Mouse (Mus musculus) MEL (cell line): ENCODE measurements around the gene Prkag1. TPM values are rescaled to one million over a fixed set of nuclear protein-coding genes. Genes with fewer than 3 reads are reported as not detected.

Experiments used
- DNase-seq: peaks from one replicate; pipeline ENCODE4 v3.0.0; 2011; ENCODE audit warnings: low read depth, low spot score
- H3K27ac ChIP-seq: 2 replicates; pipeline ENCODE4 v1.5.1; 2012; ENCODE audit warnings: low read depth, mild to moderate bottlenecking, control low read depth, low read length, moderate library complexity; ENCODE audit not compliant: control insufficient read depth
- H3K27me3 ChIP-seq, 2 experiments: fragments of 150-350 bp in 1 of 2; sonication (generic) in 1 of 2; 2 replicates each; pipeline ENCODE4 v1.6.1; 2012; ENCODE audit warnings: low read length in 2 of 2, mild to moderate bottlenecking in 2 of 2, improper control_type of control experiment in 1 of 2, moderate library complexity in 1 of 2; ENCODE audit not compliant: insufficient read depth in 2 of 2, control insufficient read depth in 1 of 2
- H3K36me3 ChIP-seq, 2 experiments: 2 replicates each; pipeline ENCODE4 v1.6.1; 2012 to 2014; ENCODE audit warnings: low read length in 2 of 2, improper control_type of control experiment in 1 of 2, inconsistent platforms in 1 of 2, mild to moderate bottlenecking in 1 of 2; ENCODE audit not compliant: insufficient read depth in 2 of 2, control insufficient read depth in 1 of 2
- H3K4me1 ChIP-seq, 2 experiments: fragments of 150-350 bp in 1 of 2; sonication (generic) in 1 of 2; 2 replicates each; pipeline ENCODE4 v1.6.1; 2012; ENCODE audit warnings: low read length in 2 of 2, improper control_type of control experiment in 1 of 2, mild to moderate bottlenecking in 1 of 2; ENCODE audit not compliant: insufficient read depth in 2 of 2, control insufficient read depth in 1 of 2
- H3K4me3 ChIP-seq, 2 experiments: fragments of 150-350 bp in 1 of 2; sonication (generic) in 1 of 2; 2 replicates each; pipeline ENCODE4 v1.5.1; 2012; ENCODE audit warnings: low read depth in 2 of 2, low read length in 2 of 2, mild to moderate bottlenecking in 2 of 2, moderate library complexity in 2 of 2, control low read depth in 1 of 2, improper control_type of control experiment in 1 of 2; ENCODE audit not compliant: control insufficient read depth in 1 of 2, insufficient read depth in 1 of 2
- H3K79me2 ChIP-seq: 2 replicates; pipeline ENCODE4 v1.6.1; 2012; ENCODE audit warnings: mild to moderate bottlenecking, low read length, moderate library complexity; ENCODE audit not compliant: control insufficient read depth, poor library complexity, insufficient read depth
- H3K9ac ChIP-seq: 2 replicates; pipeline ENCODE4 v1.6.1; 2012; ENCODE audit warnings: low read depth, mild to moderate bottlenecking, control low read depth, low read length, moderate library complexity; ENCODE audit not compliant: control insufficient read depth, poor library complexity, severe bottlenecking
- H3K9me3 ChIP-seq: fragments of 150-350 bp; sonication (generic); replicated peaks from 2 replicates; pipeline ENCODE4 v1.6.1; 2012; ENCODE audit warnings: mild to moderate bottlenecking, low read length, improper control_type of control experiment, moderate library complexity; ENCODE audit not compliant: insufficient read depth
- BHLHE40 ChIP-seq: IDR thresholded peaks from 2 replicates; pipeline ENCODE4 v1.6.1; 2012; ENCODE audit warnings: low read depth, mild to moderate bottlenecking, inconsistent platforms, low read length, improper control_type of control experiment, borderline replicate concordance
- CHD1 ChIP-seq: IDR thresholded peaks from 2 replicates; pipeline ENCODE4 v1.6.1; 2012; ENCODE audit warnings: low read depth, mild to moderate bottlenecking, inconsistent platforms, low read length, improper control_type of control experiment
- CHD2 ChIP-seq: IDR thresholded peaks from 2 replicates; pipeline ENCODE4 v1.6.1; 2011; ENCODE audit warnings: low read length, improper control_type of control experiment
- CTCF ChIP-seq, 3 experiments: IDR thresholded peaks in 2 of 3; conservative IDR thresholded peaks in 1 of 3; 2 replicates each; pipeline ENCODE4 v1.5.1; 2011 to 2012; ENCODE audit warnings: low read length in 3 of 3, low read depth in 2 of 3, mild to moderate bottlenecking in 2 of 3, improper control_type of control experiment in 1 of 3, inconsistent platforms in 1 of 3, mixed read lengths in 1 of 3, moderate library complexity in 1 of 3; ENCODE audit not compliant: control insufficient read depth in 1 of 3, insufficient read depth in 1 of 3, poor library complexity in 1 of 3, severe bottlenecking in 1 of 3
- E2F4 ChIP-seq: IDR thresholded peaks from 2 replicates; pipeline ENCODE4 v1.6.1; 2011; ENCODE audit warnings: low read depth, low read length, improper control_type of control experiment, borderline replicate concordance
- ELF1 ChIP-seq: IDR thresholded peaks from 2 replicates; pipeline ENCODE4 v1.6.1; 2014; ENCODE audit warnings: low read depth, mild to moderate bottlenecking, inconsistent platforms, low read length, improper control_type of control experiment, moderate library complexity
- ETS1 ChIP-seq: IDR thresholded peaks from 2 replicates; pipeline ENCODE4 v1.6.1; 2012; ENCODE audit warnings: low read depth, mild to moderate bottlenecking, inconsistent platforms, low read length, improper control_type of control experiment, moderate library complexity
- GABPA ChIP-seq: IDR thresholded peaks from 2 replicates; pipeline ENCODE4 v1.6.1; 2012; ENCODE audit warnings: low read depth, mild to moderate bottlenecking, inconsistent platforms, low read length, improper control_type of control experiment, moderate library complexity
- GATA1 ChIP-seq: IDR thresholded peaks from 2 replicates; pipeline ENCODE4 v1.6.1; 2011; ENCODE audit warnings: low read depth, low read length, improper control_type of control experiment
- HCFC1 ChIP-seq: IDR thresholded peaks from 2 replicates; pipeline ENCODE4 v1.6.1; 2012; ENCODE audit warnings: low read depth, mild to moderate bottlenecking, inconsistent platforms, low read length, improper control_type of control experiment, moderate library complexity
- JUND ChIP-seq: IDR thresholded peaks from 2 replicates; pipeline ENCODE4 v1.6.1; 2011; ENCODE audit warnings: low read depth, mild to moderate bottlenecking, improper control_type of control experiment, low read length
- KAT2A ChIP-seq: conservative IDR thresholded peaks from 2 replicates; pipeline ENCODE4 v1.6.1; 2012; ENCODE audit warnings: low read depth, low read length, improper control_type of control experiment, inconsistent platforms
- MAFK ChIP-seq: IDR thresholded peaks from 2 replicates; pipeline ENCODE4 v1.6.1; 2011; ENCODE audit warnings: low read depth, mild to moderate bottlenecking, low read length, improper control_type of control experiment, borderline replicate concordance
- MAX ChIP-seq: IDR thresholded peaks from 2 replicates; pipeline ENCODE4 v1.6.1; 2011; ENCODE audit warnings: low read length, improper control_type of control experiment
- MAZ ChIP-seq: IDR thresholded peaks from 2 replicates; pipeline ENCODE4 v1.6.1; 2012; ENCODE audit warnings: low read depth, mild to moderate bottlenecking, inconsistent platforms, low read length, improper control_type of control experiment
- MEF2A ChIP-seq: IDR thresholded peaks from 2 replicates; pipeline ENCODE4 v1.6.1; 2014; ENCODE audit warnings: low read depth, mild to moderate bottlenecking, inconsistent platforms, low read length, improper control_type of control experiment; ENCODE audit not compliant: poor library complexity, insufficient replicate concordance, severe bottlenecking; ENCODE audit errors: extremely low read depth
- MXI1 ChIP-seq: IDR thresholded peaks from 2 replicates; pipeline ENCODE4 v1.6.1; 2011; ENCODE audit warnings: mild to moderate bottlenecking, low read depth, low read length, improper control_type of control experiment
- MYB ChIP-seq: IDR thresholded peaks from 2 replicates; pipeline ENCODE4 v1.6.1; 2011; ENCODE audit warnings: mild to moderate bottlenecking, low read depth, low read length, improper control_type of control experiment
- NRF1 ChIP-seq: IDR thresholded peaks from 2 replicates; pipeline ENCODE4 v1.6.1; 2014; ENCODE audit warnings: low read depth, mild to moderate bottlenecking, inconsistent platforms, low read length, improper control_type of control experiment, moderate library complexity; ENCODE audit not compliant: poor library complexity, insufficient read depth, severe bottlenecking
- POLR2A ChIP-seq, 2 experiments: IDR thresholded peaks; 2 replicates each; pipeline ENCODE4 v1.6.1; 2011 to 2012; ENCODE audit warnings: low read length in 2 of 2, mild to moderate bottlenecking in 2 of 2, control low read depth in 1 of 2, improper control_type of control experiment in 1 of 2, low read depth in 1 of 2, moderate library complexity in 1 of 2; ENCODE audit not compliant: control insufficient read depth in 1 of 2, insufficient read depth in 1 of 2, poor library complexity in 1 of 2
- POLR2AphosphoS2 ChIP-seq: IDR thresholded peaks from 2 replicates; pipeline ENCODE4 v1.6.1; 2011; ENCODE audit warnings: low read length, improper control_type of control experiment
- RAD21 ChIP-seq: IDR thresholded peaks from 2 replicates; pipeline ENCODE4 v1.6.1; 2011; ENCODE audit warnings: mild to moderate bottlenecking, low read depth, low read length, improper control_type of control experiment
- RCOR1 ChIP-seq: IDR thresholded peaks from 2 replicates; pipeline ENCODE4 v1.6.1; 2012; ENCODE audit warnings: low read depth, mild to moderate bottlenecking, inconsistent platforms, low read length, improper control_type of control experiment
- SIN3A ChIP-seq: IDR thresholded peaks from 2 replicates; pipeline ENCODE4 v1.6.1; 2012; ENCODE audit warnings: low read length, improper control_type of control experiment, inconsistent platforms
- SMC3 ChIP-seq: IDR thresholded peaks from 2 replicates; pipeline ENCODE4 v1.6.1; 2011; ENCODE audit warnings: low read depth, low read length, improper control_type of control experiment
- TAL1 ChIP-seq: IDR thresholded peaks from 2 replicates; pipeline ENCODE4 v1.6.1; 2012; ENCODE audit warnings: mild to moderate bottlenecking, inconsistent platforms, low read length, moderate library complexity, mixed read lengths
- TBP ChIP-seq: IDR thresholded peaks from 2 replicates; pipeline ENCODE4 v1.8.0; 2011; ENCODE audit warnings: low read depth, low read length, improper control_type of control experiment
- TCF12 ChIP-seq: IDR thresholded peaks from 2 replicates; pipeline ENCODE4 v1.6.1; 2014; ENCODE audit warnings: low read depth, mild to moderate bottlenecking, inconsistent platforms, low read length, improper control_type of control experiment, moderate library complexity
- UBTF ChIP-seq: IDR thresholded peaks from 2 replicates; pipeline ENCODE4 v1.6.1; 2012; ENCODE audit warnings: low read depth, mild to moderate bottlenecking, inconsistent platforms, low read length, improper control_type of control experiment, moderate library complexity, borderline replicate concordance; ENCODE audit not compliant: insufficient read depth
- USF1 ChIP-seq: IDR thresholded peaks from 2 replicates; pipeline ENCODE4 v1.6.1; 2014; ENCODE audit warnings: low read depth, mild to moderate bottlenecking, inconsistent platforms, low read length, improper control_type of control experiment, moderate library complexity
- USF2 ChIP-seq, 2 experiments: IDR thresholded peaks; 2 replicates each; pipeline ENCODE4 v1.6.1; 2011 to 2012; ENCODE audit warnings: improper control_type of control experiment in 2 of 2, low read length in 2 of 2, borderline replicate concordance in 1 of 2, inconsistent platforms in 1 of 2, low read depth in 1 of 2, mild to moderate bottlenecking in 1 of 2; ENCODE audit not compliant: insufficient read depth in 1 of 2
- ZC3H11A ChIP-seq: IDR thresholded peaks from 2 replicates; pipeline ENCODE4 v1.6.1; 2012; ENCODE audit warnings: low read depth, mild to moderate bottlenecking, inconsistent platforms, low read length, improper control_type of control experiment
- ZKSCAN1 ChIP-seq: IDR thresholded peaks from 2 replicates; pipeline ENCODE4 v1.6.1; 2012; ENCODE audit warnings: low read depth, mild to moderate bottlenecking, inconsistent platforms, low read length, improper control_type of control experiment, moderate library complexity
- ZMIZ1 ChIP-seq: IDR thresholded peaks from 2 replicates; pipeline ENCODE4 v1.6.1; 2012; ENCODE audit warnings: low read depth, mild to moderate bottlenecking, inconsistent platforms, low read length, improper control_type of control experiment, moderate library complexity
- polyA plus RNA-seq, 2 experiments: library from polyadenylated mRNA; stranded (reverse) in 1 of 2; unstranded in 1 of 2; fragments of >175 nt in 1 of 2; fragments of >200 nt in 1 of 2; gene quantifications; 2 replicates each; pipeline versions ENCODE4 v1.2.1 to v1.2.4; 2012; ENCODE audit warnings: low replicate concordance in 2 of 2, low read depth in 1 of 2; ENCODE audit not compliant: insufficient read length in 2 of 2, insufficient read depth in 1 of 2, missing spikeins in 1 of 2
- total RNA-seq: library from RNA; depleted of rRNA; stranded (reverse); fragments of 300-350 nt; gene quantifications from 2 replicates; pipeline ENCODE4 v1.2.3, GENCODE M21; 2012; rRNA removed

The Prkag1 gene
- total RNA-seq (122 and 126 TPM in 2 replicates), polyA plus RNA-seq (100 to 1,000 TPM; 141 to 348 TPM)

- H3K36me3 ChIP-seq: peaks cover 0 to 25% of the 10 kb centered on the region in 2 experiments; a peak in 2 of 4 replicates
- peaks cover 15 to 26% of the 10 kb centered on the region in 2 experiments for H3K4me1 ChIP-seq
- TF ChIP-seq GATA1 (peak; percentile 70), MEF2A (no peak), JUND (no peak), GABPA (no peak), TCF12 (peak; percentile 83), CTCF (IDR thresholded peaks at IDR 0.05 in 2 of 3, conservative IDR thresholded peaks at IDR 0.05 in 1 of 3; ENCODE audit: control insufficient read depth in 1 of 3, insufficient read depth in 1 of 3, low read depth in 2 of 3, low read length in 3 of 3, poor library complexity in 1 of 3, severe bottlenecking in 1 of 3) (peak in 2 of 3 experiments; percentile 73 to 88; a peak in 5 of 6 replicates), MXI1 (peak; percentile 90), E2F4 (peak; percentile 74; the same call in 1 of the 2 replicates), BHLHE40 (no peak), RAD21 (no peak), UBTF (no peak), TBP (peak; percentile 94), TAL1 (peak; percentile 57), NRF1 (peak; percentile 64), MAFK (no peak), USF1 (no peak), ZKSCAN1 (no peak), ETS1 (peak; percentile 79), SIN3A (peak; percentile 85), POLR2A (IDR thresholded peaks at IDR 0.05; ENCODE audit: control insufficient read depth in 1 of 2, insufficient read depth in 1 of 2, low read depth in 1 of 2, low read length in 2 of 2, poor library complexity in 1 of 2) (peak; percentile 70 to 91; a peak in 3 of 4 replicates), CHD2 (no peak), MAX (peak; percentile 75), ZMIZ1 (peak; percentile 99), MYB (no peak), RCOR1 (peak; percentile 58), ELF1 (peak; percentile 99), MAZ (peak; percentile 96), USF2 (IDR thresholded peaks at IDR 0.05; ENCODE audit: borderline replicate concordance in 1 of 2, insufficient read depth in 1 of 2, low read depth in 1 of 2, low read length in 2 of 2) (no peak), CHD1 (no peak), HCFC1 (peak; percentile 89), KAT2A (peak; percentile 65; the same call in 1 of the 2 replicates), ZC3H11A (no peak), SMC3 (no peak), POLR2AphosphoS2 (peak; percentile 99; the same call in 1 of the 2 replicates)
These were observed at the start of gene Prkag1 for GRCm38 (mm10) chr15:98830736-98831683. Gene Prkag1 (minus strand): TSS chr15:98831521.

More at GRCm38 (mm10) chr15:98830736-98831683, at the start of gene Prkag1:
- peak within 1 kb of the TSS; percentile 75 to 85 for H3K4me3 ChIP-seq
- peak; percentile 99 for DNase-seq
- peak within 1 kb of the TSS; percentile 82 for H3K9ac ChIP-seq
- H3K9me3 ChIP-seq: no peaks in the 10 kb centered on the region
- H3K27ac ChIP-seq: peak within 1 kb of the TSS; percentile 97
- H3K79me2 ChIP-seq: peaks cover 27% of the 10 kb centered on the region
- H3K27me3 ChIP-seq: no peaks in the 10 kb centered on the region
